Mouse (Mus musculus): ENCODE measurements around the gene Phf20. TPM values are rescaled to one million over a fixed set of nuclear protein-coding genes. Genes with fewer than 3 reads are reported as not detected.

Phf20 gene
- polyA plus RNA-seq, 1 experiment, result 29.2 TPM

- Histone ChIP-seq H3K4me1 (ENCODE audit: control insufficient read depth, insufficient read depth, low read length) (no peaks in the 10 kb centered on the region), H3K27ac (ENCODE audit: insufficient read depth, low read length) (no peak overlapping the region), H3K4me3 (ENCODE audit: insufficient read depth, low read length) (no peak overlapping the region)
- TF ChIP-seq CTCF (IDR thresholded peaks at IDR 0.05; ENCODE audit: extremely low read depth, insufficient read depth, low read length), result no peak
- no peak for TF ChIP-seq POLR2A (IDR thresholded peaks at IDR 0.05; ENCODE audit: extremely low read depth, insufficient read depth, low read length)
These were observed 153.1 kb downstream of the Phf20 start for GRCm38 (mm10) chr2:156349286-156349848.

DNA sequence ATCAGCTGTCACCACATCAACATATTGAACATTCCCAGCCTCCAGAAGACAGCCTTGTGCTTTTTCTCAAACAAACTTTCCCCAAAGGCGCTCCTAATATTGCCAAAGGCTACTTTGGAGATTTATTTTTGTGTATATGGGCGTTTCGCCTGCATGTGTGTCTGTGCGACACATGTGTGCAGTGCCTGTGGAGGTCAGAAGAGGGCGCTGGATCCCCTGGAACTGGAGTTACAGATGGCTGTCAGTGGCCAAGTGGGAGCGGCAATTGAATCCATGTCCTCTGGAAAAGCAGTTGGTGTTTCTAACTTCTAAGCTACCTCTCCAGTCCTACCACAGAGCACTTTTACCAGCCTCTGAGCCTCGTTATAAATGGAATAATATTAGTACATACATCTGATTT, 155.0 kb downstream of the Phf20 start:
- Histone ChIP-seq H3K27ac (ENCODE audit: insufficient read depth, low read length) (no peak overlapping the region), H3K4me3 (ENCODE audit: insufficient read depth, low read length) (no peak overlapping the region), H3K4me1 (ENCODE audit: control insufficient read depth, insufficient read depth, low read length) (no peaks in the 10 kb centered on the region)
- no peak for TF ChIP-seq POLR2A (IDR thresholded peaks at IDR 0.05; ENCODE audit: extremely low read depth, insufficient read depth, low read length)
- no peak for TF ChIP-seq CTCF (IDR thresholded peaks at IDR 0.05; ENCODE audit: extremely low read depth, insufficient read depth, low read length)

GRCm38 (mm10) chr2:156352413-156353165, 156.3 kb downstream of the Phf20 start:
- Histone ChIP-seq H3K4me3 (ENCODE audit: insufficient read depth, low read length) (no peak overlapping the region), H3K27ac (ENCODE audit: insufficient read depth, low read length) (no peak overlapping the region), H3K4me1 (ENCODE audit: control insufficient read depth, insufficient read depth, low read length) (no peaks in the 10 kb centered on the region)
- TF ChIP-seq CTCF (IDR thresholded peaks at IDR 0.05; ENCODE audit: extremely low read depth, insufficient read depth, low read length) (peak; percentile 32; the same call in 1 of the 2 replicates), POLR2A (IDR thresholded peaks at IDR 0.05; ENCODE audit: extremely low read depth, insufficient read depth, low read length) (no peak)

DNA sequence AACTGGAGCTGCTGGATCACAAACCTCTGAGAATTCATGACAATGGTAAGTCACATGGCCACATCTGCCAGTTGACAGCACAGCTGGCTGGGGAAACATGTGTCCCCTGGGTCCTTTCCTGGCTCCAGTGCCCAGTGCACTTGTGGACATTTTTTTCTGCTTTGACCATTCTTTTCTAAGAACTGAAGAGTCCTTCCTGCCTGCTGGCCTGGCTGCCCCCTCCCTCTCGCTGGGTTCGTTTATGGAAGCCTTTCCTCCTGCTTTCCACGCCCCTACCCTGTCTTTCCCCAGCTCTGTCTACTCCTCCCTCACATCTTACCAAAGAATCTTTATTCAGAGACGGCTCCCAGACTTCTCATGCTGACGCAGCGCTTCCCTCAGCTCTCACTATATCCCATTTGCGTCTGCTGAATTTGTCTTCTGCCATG, 157.0 kb downstream of the Phf20 start:
- Histone ChIP-seq H3K27ac (ENCODE audit: insufficient read depth, low read length) (no peak overlapping the region), H3K4me3 (ENCODE audit: insufficient read depth, low read length) (no peak overlapping the region), H3K4me1 (ENCODE audit: control insufficient read depth, insufficient read depth, low read length) (no peaks in the 10 kb centered on the region)
- TF ChIP-seq CTCF (IDR thresholded peaks at IDR 0.05; ENCODE audit: extremely low read depth, insufficient read depth, low read length), result no peak

GRCm38 (mm10) chr2:156356031-156356430, 159.8 kb downstream of the Phf20 start:
- TF ChIP-seq CTCF (IDR thresholded peaks at IDR 0.05; ENCODE audit: extremely low read depth, insufficient read depth, low read length) (no peak), POLR2A (IDR thresholded peaks at IDR 0.05; ENCODE audit: extremely low read depth, insufficient read depth, low read length) (no peak)
- Histone ChIP-seq H3K4me3 (ENCODE audit: insufficient read depth, low read length) (no peak overlapping the region), H3K4me1 (ENCODE audit: control insufficient read depth, insufficient read depth, low read length) (no peaks in the 10 kb centered on the region), H3K27ac (ENCODE audit: insufficient read depth, low read length) (no peak overlapping the region)

Other genes starting within 250 kb of the Phf20 start
- gene Cep250, start 240.0 kb upstream of the Phf20 start, polyA plus RNA-seq (2012; rRNA removed), result 15.9 and 16.8 TPM in 2 replicates
- 3.5 and 4.1 TPM in 2 replicates for gene 6430550D23Rik, start 188.5 kb upstream of the Phf20 start, polyA plus RNA-seq (2012; rRNA removed)
- 293 and 298 TPM in 2 replicates for gene Ergic3, start 188.4 kb upstream of the Phf20 start, polyA plus RNA-seq (2012; rRNA removed)
- gene Fer1l4, start 143.5 kb upstream of the Phf20 start, polyA plus RNA-seq (2012; rRNA removed), result 0.04 and 0.34 TPM in 2 replicates
- gene Spag4, start 131.3 kb upstream of the Phf20 start, polyA plus RNA-seq (2012; rRNA removed), result 5.8 and 6.9 TPM in 2 replicates
- 46.7 and 46.8 TPM in 2 replicates for gene Cpne1, start 84.5 kb upstream of the Phf20 start, polyA plus RNA-seq (2012; rRNA removed)
- 7.6 and 9.4 TPM in 2 replicates for gene Rbm12, start 84.5 kb upstream of the Phf20 start, polyA plus RNA-seq (2012; rRNA removed)
- 2.2 and 5.6 TPM in 2 replicates for gene Gm28036, start 69.4 kb upstream of the Phf20 start, polyA plus RNA-seq (2012; rRNA removed)
- 247 and 260 TPM in 2 replicates for gene Romo1, start 52.4 kb upstream of the Phf20 start, polyA plus RNA-seq (2012; rRNA removed)
- gene Nfs1, start 52.3 kb upstream of the Phf20 start, polyA plus RNA-seq (2012; rRNA removed), result 54.9 and 55.9 TPM in 2 replicates
- gene Rbm39, start 16.2 kb upstream of the Phf20 start, polyA plus RNA-seq (2012; rRNA removed), result 131 and 146 TPM in 2 replicates
- gene Cnbd2, start 115.8 kb downstream of the Phf20 start, polyA plus RNA-seq (2012; rRNA removed), result 6.0 and 8.9 TPM in 2 replicates
- gene Scand1, start 116.2 kb downstream of the Phf20 start, polyA plus RNA-seq (2012; rRNA removed), result 75.3 and 75.4 TPM in 2 replicates
- gene Epb41l1, start 224.4 kb downstream of the Phf20 start, polyA plus RNA-seq (2012; rRNA removed), result 226 and 245 TPM in 2 replicates